Mouse (Mus musculus): Measurements from ENCODE around the gene Zdhhc12.

GRCm38 (mm10) chr2:30047127-30047526 lies 46.3 kb downstream of the Zdhhc12 start:
- no peak for TF ChIP-seq CTCF (conservative IDR thresholded peaks at IDR 0.05; ENCODE audit: low read length)
- TF ChIP-seq NANOG (IDR thresholded peaks at IDR 0.05; ENCODE audit: borderline replicate concordance, low read length) = no peak
- no peak for TF ChIP-seq POU5F1 (IDR thresholded peaks at IDR 0.05; ENCODE audit: borderline replicate concordance, low read length)
